Comparison of ENCODE assay signal across 8 mouse cellular contexts in genomic region chr3:145648097-145648931, GRCm38 (mm10). TPM values are rescaled to one million over a fixed set of nuclear protein-coding genes. Genes with fewer than 3 reads are reported as not detected.
DNase-seq lines count a peak whose midpoint lies in the region; ATAC-seq and TF ChIP-seq lines count a peak whose summit lies in the region.

No protein-coding gene starts in this region.

- peak overlapping the region; percentile 92 for H3K27ac ChIP-seq in embryonic facial prominence, embryonic 15.5 days (replicated peaks)
- no peak overlapping the region for H3K27ac ChIP-seq in hindbrain, embryonic 16.5 days (ENCODE audit: low read depth, low read length)
- peak overlapping the region; percentile 94; the same call in 1 of the 2 replicates for H3K27ac ChIP-seq in lung, postnatal 0 days (ENCODE audit: low read length)
- peak overlapping the region; percentile 97 for H3K27ac ChIP-seq in stomach, postnatal 0 days (replicated peaks)

- WGBS in embryonic facial prominence, embryonic 15.5 days: 18% methylated on average over 26 of the region's 26 CpGs
- WGBS in hindbrain, embryonic 16.5 days: 13% methylated on average over 26 of the region's 26 CpGs
- 17% methylated on average over 26 of the region's 26 CpGs for WGBS in lung, postnatal 0 days
- WGBS in stomach, postnatal 0 days: 23% methylated on average over 26 of the region's 26 CpGs

- H3K27me3 ChIP-seq in embryonic facial prominence, embryonic 15.5 days: no peaks in the 10 kb centered on the region
- peaks cover 18% of the 10 kb centered on the region for H3K27me3 ChIP-seq in hindbrain, embryonic 16.5 days (replicated peaks; ENCODE audit: control insufficient read depth, insufficient read depth, low read length)
- no peaks in the 10 kb centered on the region for H3K27me3 ChIP-seq in lung, postnatal 0 days (replicated peaks; ENCODE audit: insufficient read depth, low read length)
- H3K27me3 ChIP-seq in stomach, postnatal 0 days (ENCODE audit: control insufficient read depth, insufficient read depth, low read length): no peaks in the 10 kb centered on the region

- H3K36me3 ChIP-seq in embryonic facial prominence, embryonic 15.5 days: peaks cover 6% of the 10 kb centered on the region; the same call in 1 of the 2 replicates
- H3K36me3 ChIP-seq in hindbrain, embryonic 16.5 days (ENCODE audit: control insufficient read depth, insufficient read depth, low read length): no peaks in the 10 kb centered on the region
- H3K36me3 ChIP-seq in lung, postnatal 0 days (ENCODE audit: insufficient read depth, low read length): peaks cover 12% of the 10 kb centered on the region
- H3K36me3 ChIP-seq in stomach, postnatal 0 days (ENCODE audit: control insufficient read depth, insufficient read depth, low read length): peaks cover 6% of the 10 kb centered on the region

- no peaks in the 10 kb centered on the region for H3K9me3 ChIP-seq in embryonic facial prominence, embryonic 15.5 days (replicated peaks)
- no peaks in the 10 kb centered on the region for H3K9me3 ChIP-seq in hindbrain, embryonic 16.5 days (ENCODE audit: control insufficient read depth, low read length)
- H3K9me3 ChIP-seq in lung, postnatal 0 days (ENCODE audit: low read length): no peaks in the 10 kb centered on the region
- H3K9me3 ChIP-seq in stomach, postnatal 0 days (ENCODE audit: control insufficient read depth, low read length): no peaks in the 10 kb centered on the region

- intact Hi-C loops in left cerebral cortex, postnatal 4 days (cut with DNase I): no loop called here

- H3K4me3 ChIP-seq in embryonic facial prominence, embryonic 15.5 days (replicated peaks): peak overlapping the region; percentile 59
- peak overlapping the region; percentile 60 for H3K4me3 ChIP-seq in hindbrain, embryonic 16.5 days (ENCODE audit: low read length)
- peak overlapping the region; percentile 65 for H3K4me3 ChIP-seq in lung, postnatal 0 days (ENCODE audit: low read depth, low read length)
- peak overlapping the region; percentile 76 for H3K4me3 ChIP-seq in stomach, postnatal 0 days (ENCODE audit: low read depth, low read length)

- peak; percentile 42 for DNase-seq in left cerebral cortex, postnatal 4 days
- no peak for DNase-seq in left cerebral cortex, adult 9 months (ENCODE audit: low spot score in 2 of 2)
- peak; percentile 75 for DNase-seq in lung, postnatal 0 days (ENCODE audit: low spot score)
- DNase-seq in stomach, postnatal 0 days (ENCODE audit: low spot score): peak; percentile 48
- no peak for DNase-seq in frontal cortex, adult 2 months (ENCODE audit: extremely low spot score in 1 of 2, low spot score in 1 of 2)
- no peak for DNase-seq in thymus, adult 18-20 months

- TF ChIP-seq CTCF in lung, postnatal 0 days (IDR thresholded peaks at IDR 0.05): peak; percentile 72
- TF ChIP-seq CTCF in stomach, postnatal 0 days (IDR thresholded peaks at IDR 0.05; ENCODE audit: low read depth): peak; percentile 70

- peaks cover 50% of the 10 kb centered on the region for H3K4me1 ChIP-seq in embryonic facial prominence, embryonic 15.5 days
- H3K4me1 ChIP-seq in hindbrain, embryonic 16.5 days (ENCODE audit: control insufficient read depth, insufficient read depth, low read depth, low read length): peaks cover 26% of the 10 kb centered on the region
- peaks cover 15% of the 10 kb centered on the region for H3K4me1 ChIP-seq in lung, postnatal 0 days (ENCODE audit: insufficient read depth, low read depth, low read length)
- no peaks in the 10 kb centered on the region; the same call in 1 of the 2 replicates for H3K4me1 ChIP-seq in stomach, postnatal 0 days (replicated peaks; ENCODE audit: control insufficient read depth, insufficient read depth)

- TF ChIP-seq EP300 in lung, postnatal 0 days (IDR thresholded peaks at IDR 0.05): no peak
- TF ChIP-seq EP300 in stomach, postnatal 0 days (optimal IDR thresholded peaks at IDR 0.05): no peak

- ATAC-seq in embryonic facial prominence, embryonic 15.5 days (ENCODE audit: insufficient number of reproducible peaks, low FRiP score, low TSS enrichment, low read depth): no peak
- peak; percentile 28; the same call in 1 of the 2 replicates for ATAC-seq in hindbrain, embryonic 16.5 days
- no peak for ATAC-seq in lung, postnatal 0 days
- peak; percentile 12; the same call in 1 of the 2 replicates for ATAC-seq in stomach, postnatal 0 days (ENCODE audit: low FRiP score, low TSS enrichment)

- peak overlapping the region; percentile 80 for H3K4me2 ChIP-seq in embryonic facial prominence, embryonic 15.5 days (replicated peaks)
- peak overlapping the region; percentile 90 for H3K4me2 ChIP-seq in hindbrain, embryonic 16.5 days (ENCODE audit: low read length)
- H3K4me2 ChIP-seq in lung, postnatal 0 days (replicated peaks; ENCODE audit: low read depth, low read length): peak overlapping the region; percentile 81
- peak overlapping the region; percentile 86 for H3K4me2 ChIP-seq in stomach, postnatal 0 days (replicated peaks; ENCODE audit: low read depth)

- H3K9ac ChIP-seq in embryonic facial prominence, embryonic 15.5 days: peak overlapping the region; percentile 76; the same call in 1 of the 2 replicates
- no peak overlapping the region for H3K9ac ChIP-seq in hindbrain, embryonic 16.5 days (ENCODE audit: low read depth, low read length)
- peak overlapping the region; percentile 92 for H3K9ac ChIP-seq in lung, postnatal 0 days (replicated peaks; ENCODE audit: low read depth)
- peak overlapping the region; percentile 91 for H3K9ac ChIP-seq in stomach, postnatal 0 days (ENCODE audit: low read length)

RNA-seq across cellular contexts. Expression of gene Ccn1, which starts 1.5 kb away (rescaled TPM):
- 1 to 10 TPM; 6.3 to 6.5 TPM for total RNA-seq in left cerebral cortex, postnatal 4 days (2021)
- 62.7 and 66.0 TPM in 2 replicates for polyA plus RNA-seq in embryonic facial prominence, embryonic 15.5 days (2015; fragmentation: Nextera tagmentation; extraction: Ambion mirVana)
- polyA plus RNA-seq in hindbrain, embryonic 16.5 days (2015; fragmentation: Nextera tagmentation; extraction: Ambion mirVana): 7.5 and 8.5 TPM in 2 replicates
- polyA plus RNA-seq in lung, postnatal 0 days (2015; fragmentation: Nextera tagmentation; extraction: Ambion mirVana): 124 and 131 TPM in 2 replicates
- 78.5 and 84.9 TPM in 2 replicates for polyA plus RNA-seq in stomach, postnatal 0 days (2015; fragmentation: Nextera tagmentation; extraction: Ambion mirVana)
- polyA plus RNA-seq in frontal cortex, adult 2 months (2012; rRNA removed): 7.8 and 9.1 TPM in 2 replicates

Comparison
In these comparisons a context has a peak if more than half of its experiments do, and no peak if none do; other contexts are left out.
1. DNase-seq: peak in left cerebral cortex, postnatal 4 days (single experiment), lung, postnatal 0 days (single experiment) and stomach, postnatal 0 days (single experiment); none in left cerebral cortex, adult 9 months (0 of 2), frontal cortex, adult 2 months (0 of 2) and thymus, adult 18-20 months (0 of 2).
2. ATAC-seq: peak in hindbrain, embryonic 16.5 days (single experiment) and stomach, postnatal 0 days (single experiment); none in embryonic facial prominence, embryonic 15.5 days (single experiment) and lung, postnatal 0 days (single experiment).
3. Peak in every context shown above with its lines, with median percentiles within 50 percentile points of each other: H3K4me2 ChIP-seq and H3K4me3 ChIP-seq.